Mouse (Mus musculus) stomach, embryonic 16.5 days (tissue): ENCODE data around the gene Tcam1. TPM values are rescaled to one million over a fixed set of nuclear protein-coding genes. Genes with fewer than 3 reads are reported as not detected.
"Not testable (repeated sequence)": the region's sequence is repeated elsewhere in the genome, so short reads cannot be mapped to it uniquely, and the experiment has no call there.

Source experiments
- ATAC-seq: fragments of 200-750 bp; cut with Nextera tagmentation; 2 replicates; pipeline ENCODE4 v1.8.0; 2017; ENCODE audit warnings: moderate number of reproducible peaks, moderate TSS enrichment; ENCODE audit not compliant: insufficient read depth, low FRiP score
- H3K27ac ChIP-seq: fragments of 300-500 bp; sonication (generic); 2 replicates; pipeline ENCODE4 v1.5.1; 2014; ENCODE audit warnings: low read length
- H3K27me3 ChIP-seq: fragments of 300-500 bp; sonication (generic); 2 replicates; pipeline ENCODE4 v1.6.1; 2014; ENCODE audit warnings: low read length, control low read depth, mixed read lengths; ENCODE audit not compliant: control insufficient read depth, insufficient read depth
- H3K36me3 ChIP-seq: fragments of 300-500 bp; sonication (generic); 2 replicates; pipeline ENCODE4 v1.6.1; 2014; ENCODE audit warnings: low read length; ENCODE audit not compliant: control insufficient read depth, insufficient read depth
- H3K4me1 ChIP-seq: fragments of 300-500 bp; sonication (generic); 2 replicates; pipeline ENCODE4 v1.6.1; 2014; ENCODE audit warnings: low read length, control low read depth, mixed read lengths; ENCODE audit not compliant: control insufficient read depth, insufficient read depth
- H3K4me2 ChIP-seq: fragments of 300-500 bp; sonication (generic); 2 replicates; pipeline ENCODE4 v1.6.1; 2014; ENCODE audit warnings: low read depth, low read length, mixed read lengths
- H3K4me3 ChIP-seq: fragments of 300-500 bp; sonication (generic); replicated peaks from 2 replicates; pipeline ENCODE4 v1.5.1; 2014; ENCODE audit warnings: mild to moderate bottlenecking, low read length
- H3K9ac ChIP-seq: fragments of 300-500 bp; sonication (generic); 2 replicates; pipeline ENCODE4 v1.6.1; 2014; ENCODE audit warnings: low read length
- H3K9me3 ChIP-seq: fragments of 300-500 bp; sonication (generic); replicated peaks from 2 replicates; pipeline ENCODE4 v1.6.1; 2016; ENCODE audit warnings: low read length, control low read depth; ENCODE audit not compliant: control insufficient read depth
- WGBS: fragments of 180-500 bp; shearing (Covaris S2); extraction: QIAGEN DNeasy Blood & Tissue Kit; methylation state at CpG from one replicate; pipeline ENCODE4 v1.1.7; 2014; 5-methylcytosine and 5-hydroxymethylcytosine counted together
- polyA plus RNA-seq: library from polyadenylated mRNA; unstranded; fragments of >200 nt; fragmentation: Nextera tagmentation; extraction: Ambion mirVana; gene quantifications from 2 replicates; pipeline ENCODE4 v1.2.1, GENCODE M21; 2015

Gene Tcam1
- 0.21 TPM in 2 replicates for polyA plus RNA-seq

GRCm38 (mm10) chr11:106276454-106276853 lies at the start of gene Tcam1:
Gene Tcam1, plus strand, starts transcription at chr11:106276672.
- Histone ChIP-seq H3K4me2 (peak within 1 kb of the TSS; percentile 51), H3K27me3 (no peaks in the 10 kb centered on the region), H3K9ac (no peak within 1 kb of the TSS), H3K36me3 (no peaks in the 10 kb centered on the region), H3K4me3 (peak within 1 kb of the TSS; percentile 25), H3K9me3 (no peaks in the 10 kb centered on the region), H3K27ac (peak within 1 kb of the TSS; percentile 95; the same call in 1 of the 2 replicates), H3K4me1 (peaks cover 26% of the 10 kb centered on the region)
- 4% methylated on average over 25 of the region's 25 CpGs for WGBS
- peak; percentile 51 for ATAC-seq

DNA sequence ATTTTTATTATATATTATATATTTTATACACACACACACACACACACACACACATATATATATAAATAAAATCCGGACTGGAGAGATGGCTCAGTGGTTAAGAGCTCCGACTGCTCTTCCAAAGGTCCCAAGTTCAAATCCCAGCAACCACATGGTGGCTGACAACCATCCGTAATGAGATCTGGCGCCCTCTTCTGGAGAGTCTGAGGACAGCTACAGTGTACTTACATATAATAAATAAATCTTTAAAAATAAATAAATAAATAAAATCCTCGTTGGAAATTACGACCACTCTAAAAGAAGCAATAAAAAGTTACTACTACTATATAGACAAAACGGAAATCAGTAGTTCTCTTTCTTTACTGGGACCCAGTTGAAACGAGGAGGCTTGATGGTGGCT lies 42.5 kb upstream of the Tcam1 start:
- not testable (repeated sequence) for H3K27ac ChIP-seq, H3K9ac ChIP-seq, H3K9me3 ChIP-seq, H3K27me3 ChIP-seq, H3K4me2 ChIP-seq, H3K4me1 ChIP-seq, ATAC-seq, H3K4me3 ChIP-seq
- H3K36me3 ChIP-seq = peaks cover 24% of the 10 kb centered on the region; the same call in 1 of the 2 replicates
- WGBS = 77% methylated on average over 8 of the region's 8 CpGs

DNA sequence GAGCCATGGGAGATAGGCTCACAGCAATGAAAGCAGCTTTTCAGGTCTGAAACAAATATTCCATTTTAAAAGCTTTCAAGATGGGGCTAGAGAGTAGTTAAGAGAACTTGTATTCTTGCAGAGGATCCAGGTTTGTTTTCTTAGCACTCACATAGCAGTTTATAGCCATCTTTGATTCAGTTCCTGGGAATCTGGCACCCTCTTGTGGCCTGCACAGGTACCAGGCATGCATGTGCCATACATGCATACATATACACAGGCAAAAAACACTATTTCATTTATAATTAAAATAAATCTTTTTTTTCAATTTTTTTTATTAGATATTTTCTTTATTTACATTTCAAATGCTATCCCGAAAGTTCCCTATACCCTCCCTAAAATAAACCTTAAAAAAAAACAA lies 29.6 kb upstream of the Tcam1 start:
- Histone ChIP-seq H3K27me3 (no peaks in the 10 kb centered on the region), H3K4me3 (no peak overlapping the region), H3K4me2 (no peak overlapping the region), H3K4me1 (no peaks in the 10 kb centered on the region), H3K27ac (no peak overlapping the region), H3K36me3 (peaks cover 67% of the 10 kb centered on the region), H3K9ac (no peak overlapping the region), H3K9me3 (no peaks in the 10 kb centered on the region)
- WGBS = 92% methylated on average over 1 of the region's 1 CpGs
- no peak for ATAC-seq

DNA sequence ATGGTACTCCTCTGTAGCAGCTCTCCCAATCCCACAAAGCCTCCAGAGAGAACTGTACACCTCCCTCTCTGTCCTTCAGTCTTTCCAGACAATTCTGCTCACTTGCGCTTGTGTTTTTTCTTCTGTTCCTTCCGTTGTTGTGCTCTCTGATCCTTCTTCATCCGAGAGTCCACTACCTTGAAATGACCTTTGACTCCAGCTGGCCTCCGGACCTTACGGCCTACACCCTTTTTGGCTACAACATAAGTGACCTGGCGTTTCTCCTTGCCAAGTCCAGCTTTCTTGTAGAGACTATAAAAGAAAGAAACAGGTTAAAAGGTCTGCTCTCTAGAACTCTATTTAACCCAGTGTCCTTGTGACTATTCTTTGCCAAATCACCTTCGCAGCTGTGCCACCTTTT lies 27.1 kb upstream of the Tcam1 start:
- no peaks in the 10 kb centered on the region for H3K9me3 ChIP-seq
- H3K27ac ChIP-seq = no peak overlapping the region
- H3K27me3 ChIP-seq = no peaks in the 10 kb centered on the region
- H3K4me2 ChIP-seq = no peak overlapping the region
- H3K4me1 ChIP-seq = no peaks in the 10 kb centered on the region
- 84% methylated on average over 7 of the region's 7 CpGs for WGBS
- H3K4me3 ChIP-seq = no peak overlapping the region
- ATAC-seq = no peak
- peaks cover 58% of the 10 kb centered on the region for H3K36me3 ChIP-seq
- no peak overlapping the region for H3K9ac ChIP-seq

GRCm38 (mm10) chr11:106254767-106255166 lies 21.7 kb upstream of the Tcam1 start:
- peak overlapping the region; percentile 90 for H3K4me2 ChIP-seq
- no peak for ATAC-seq
- H3K9ac ChIP-seq = peak overlapping the region; percentile 88
- peak overlapping the region; percentile 73 for H3K4me3 ChIP-seq
- H3K27ac ChIP-seq = peak overlapping the region; percentile 55
- H3K4me1 ChIP-seq = peaks cover 21% of the 10 kb centered on the region
- no peaks in the 10 kb centered on the region for H3K27me3 ChIP-seq
- H3K9me3 ChIP-seq = no peaks in the 10 kb centered on the region
- WGBS = 16% methylated on average over 2 of the region's 2 CpGs
- H3K36me3 ChIP-seq = peaks cover 19% of the 10 kb centered on the region; the same call in 1 of the 2 replicates

- H3K4me3 ChIP-seq = peak overlapping the region; percentile 73
- H3K27ac ChIP-seq = peak overlapping the region; percentile 55
- peaks cover 21% of the 10 kb centered on the region for H3K4me1 ChIP-seq
- H3K9me3 ChIP-seq = no peaks in the 10 kb centered on the region
- WGBS = 2% methylated on average over 22 of the region's 22 CpGs
- H3K27me3 ChIP-seq = no peaks in the 10 kb centered on the region
- H3K9ac ChIP-seq = peak overlapping the region; percentile 88
- ATAC-seq = no peak
- peaks cover 16% of the 10 kb centered on the region; the same call in 1 of the 2 replicates for H3K36me3 ChIP-seq
- peak overlapping the region; percentile 90 for H3K4me2 ChIP-seq
Observed at GRCm38 (mm10) chr11:106255174-106255573, 21.3 kb upstream of the Tcam1 start.

DNA sequence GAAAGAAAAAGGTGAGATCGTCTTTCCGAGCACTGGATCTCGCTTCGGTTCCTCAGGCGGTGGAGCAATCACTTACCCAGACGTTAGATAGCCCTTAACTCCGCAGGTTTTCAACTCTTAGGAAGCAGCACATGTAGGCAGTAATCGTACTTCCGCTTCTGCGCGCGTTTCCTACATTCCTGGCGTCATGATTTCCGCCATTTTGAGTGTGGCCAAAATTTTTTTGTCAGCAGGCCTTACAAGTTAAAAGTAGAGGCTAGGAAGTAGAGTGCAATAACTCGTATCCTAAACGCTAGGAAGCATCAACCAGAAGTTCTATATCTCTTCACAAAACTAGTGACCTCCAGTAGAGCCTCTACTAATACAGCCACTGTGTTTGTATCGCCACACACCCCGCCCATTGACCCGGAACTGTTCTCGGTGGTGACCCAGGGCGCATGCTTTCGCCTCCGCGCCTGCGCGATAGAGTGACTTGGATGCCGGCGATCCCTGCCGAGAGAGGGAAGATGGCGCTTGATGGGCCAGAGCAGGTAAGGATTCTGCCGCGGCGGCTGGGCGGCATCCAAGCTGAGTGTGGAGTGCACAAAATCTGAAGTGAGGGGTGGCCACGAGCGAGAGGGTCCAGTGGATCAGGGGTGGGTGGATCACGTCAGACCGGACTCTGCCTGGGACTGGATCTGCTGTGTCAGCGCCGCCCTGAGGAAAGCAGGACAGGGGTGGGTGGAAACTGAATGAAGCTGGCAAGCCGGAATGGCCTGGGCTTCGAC lies 20.6 kb upstream of the Tcam1 start, which contains the start of the genes Ftsj3 and Psmc5:
Gene Ftsj3 (minus strand): TSS at position 395 of the 767 bp plus-strand sequence.
Gene Psmc5 (plus strand): TSS at position 470 of the 767 bp plus-strand sequence.
- ATAC-seq = peak; percentile 92
- Histone ChIP-seq H3K27me3 (no peaks in the 10 kb centered on the region), H3K9me3 (no peaks in the 10 kb centered on the region), H3K4me1 (peaks cover 21% of the 10 kb centered on the region), H3K4me3 (peak within 1 kb of the TSS; percentile 73), H3K36me3 (peaks cover 15% of the 10 kb centered on the region; the same call in 1 of the 2 replicates), H3K4me2 (peak within 1 kb of the TSS; percentile 90), H3K9ac (peak within 1 kb of the TSS; percentile 88), H3K27ac (peak within 1 kb of the TSS; percentile 71)
- under 1% methylated on average over 42 of the region's 42 CpGs for WGBS

DNA sequence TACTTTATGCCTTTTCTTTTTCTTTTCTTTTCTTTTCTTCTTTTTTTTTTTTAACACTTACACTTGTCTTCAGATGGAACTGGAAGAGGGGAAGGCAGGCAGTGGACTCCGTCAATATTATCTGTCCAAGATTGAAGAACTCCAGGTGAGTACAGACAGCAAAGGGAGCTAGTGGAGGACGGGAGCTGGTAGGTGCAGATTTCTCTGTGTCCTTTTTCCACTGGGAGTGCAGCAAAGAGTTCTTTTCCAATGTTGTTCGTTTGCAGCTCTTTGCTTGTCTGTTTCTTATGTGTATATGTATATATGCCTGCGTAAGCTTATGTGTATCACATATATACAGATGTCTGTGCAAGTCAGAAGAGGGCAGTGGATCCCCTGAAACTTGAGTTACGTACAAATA lies 19.7 kb upstream of the Tcam1 start:
- peak overlapping the region; percentile 88 for H3K9ac ChIP-seq
- H3K27ac ChIP-seq = no peak overlapping the region
- H3K9me3 ChIP-seq = no peaks in the 10 kb centered on the region
- WGBS = 55% methylated on average over 5 of the region's 5 CpGs
- no peaks in the 10 kb centered on the region for H3K27me3 ChIP-seq
- no peak for ATAC-seq
- H3K4me2 ChIP-seq = peak overlapping the region; percentile 90
- peaks cover 21% of the 10 kb centered on the region for H3K4me1 ChIP-seq
- H3K36me3 ChIP-seq = peaks cover 20% of the 10 kb centered on the region; the same call in 1 of the 2 replicates
- peak overlapping the region; percentile 73 for H3K4me3 ChIP-seq

DNA sequence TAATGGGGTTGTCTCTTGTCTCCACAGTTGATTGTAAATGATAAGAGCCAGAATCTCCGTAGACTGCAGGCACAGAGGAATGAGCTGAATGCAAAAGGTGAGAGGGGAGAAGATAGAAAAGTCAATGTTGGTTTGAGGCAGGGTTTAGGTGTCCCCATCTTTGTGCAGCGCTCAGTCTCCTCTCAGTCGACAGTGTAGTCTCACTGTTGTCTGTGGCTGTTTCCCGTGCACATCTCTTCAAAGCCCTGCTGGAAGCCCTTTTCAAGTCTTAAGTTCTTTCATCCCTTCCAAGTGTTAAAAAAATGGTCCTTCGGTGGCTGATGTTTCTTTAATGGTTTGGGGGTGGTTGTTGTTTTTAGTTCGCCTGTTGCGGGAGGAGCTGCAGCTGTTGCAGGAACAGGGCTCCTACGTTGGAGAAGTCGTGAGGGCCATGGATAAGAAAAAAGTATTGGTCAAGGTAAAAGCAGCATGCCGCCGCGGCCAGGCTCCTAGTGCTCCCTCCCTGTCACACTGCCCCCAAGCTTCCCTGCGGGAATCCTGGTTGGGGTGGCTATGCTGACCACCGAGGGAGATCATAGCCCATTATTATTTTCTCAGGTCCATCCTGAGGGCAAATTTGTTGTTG lies 15.5 kb upstream of the Tcam1 start:
- Histone ChIP-seq H3K4me3 (no peak overlapping the region), H3K4me2 (no peak overlapping the region), H3K9me3 (no peaks in the 10 kb centered on the region), H3K27ac (no peak overlapping the region), H3K4me1 (peaks cover 18% of the 10 kb centered on the region), H3K9ac (no peak overlapping the region), H3K36me3 (peaks cover 53% of the 10 kb centered on the region), H3K27me3 (no peaks in the 10 kb centered on the region)
- ATAC-seq = no peak
- WGBS = 72% methylated on average over 14 of the region's 14 CpGs
